Mouse (Mus musculus) forelimb bud, embryonic 11.5 days (tissue): Measurements from ENCODE around the gene Gm49425.
A peak's percentile ranks its signal among the peaks of the same experiment; 100 is the strongest.

Source experiments
- DNase-seq: peaks from one replicate; pipeline ENCODE4 v3.0.0-alpha.2; 2012; ENCODE audit warnings: low read depth, low spot score

Gm49425 gene

GRCm38 (mm10) chr15:101491431-101491830 is 25.6 kb downstream of the Gm49425 start, which contains the start of gene Krt83:
Gene Krt83, minus strand, starts transcription at chr15:101491512.
- DNase-seq: no peak

DNA sequence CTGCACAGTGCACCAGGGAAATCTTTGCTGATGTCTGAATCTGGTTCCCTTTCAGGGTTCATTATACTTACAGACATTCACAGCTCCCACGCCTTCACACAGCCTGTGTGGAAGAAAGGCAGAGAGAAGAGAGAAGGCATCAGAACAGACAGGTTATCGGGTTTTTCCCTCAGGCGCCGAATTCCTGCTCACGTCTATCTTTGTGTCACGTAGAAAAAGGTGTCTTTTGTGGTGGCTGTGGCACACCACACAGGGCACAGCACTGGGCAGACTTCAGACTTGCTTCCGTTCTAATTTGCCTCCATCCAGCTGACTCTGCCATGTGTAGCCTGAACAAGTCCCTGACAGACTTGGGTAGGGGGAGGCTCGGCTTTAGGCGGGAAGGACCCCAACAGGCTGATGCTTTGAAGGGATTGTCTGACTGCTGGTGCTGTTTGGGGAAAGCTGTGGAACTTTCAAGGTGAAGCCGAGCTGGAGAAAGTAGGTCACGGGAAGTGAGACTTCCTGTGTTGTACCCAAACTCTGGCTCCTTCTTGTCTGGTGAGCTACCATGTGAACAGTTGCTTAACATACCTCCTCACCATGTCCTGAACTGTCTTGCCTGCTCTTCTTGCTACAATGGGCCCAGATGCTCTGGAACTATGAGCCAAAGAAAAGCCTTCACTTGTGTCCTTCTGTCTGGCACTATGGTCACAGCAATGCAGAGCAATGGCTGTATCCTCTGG is 31.0 kb downstream of the Gm49425 start:
- no peak for DNase-seq

- DNase-seq: no peak
Observed at GRCm38 (mm10) chr15:101484939-101485338, 32.1 kb downstream of the Gm49425 start.

DNA sequence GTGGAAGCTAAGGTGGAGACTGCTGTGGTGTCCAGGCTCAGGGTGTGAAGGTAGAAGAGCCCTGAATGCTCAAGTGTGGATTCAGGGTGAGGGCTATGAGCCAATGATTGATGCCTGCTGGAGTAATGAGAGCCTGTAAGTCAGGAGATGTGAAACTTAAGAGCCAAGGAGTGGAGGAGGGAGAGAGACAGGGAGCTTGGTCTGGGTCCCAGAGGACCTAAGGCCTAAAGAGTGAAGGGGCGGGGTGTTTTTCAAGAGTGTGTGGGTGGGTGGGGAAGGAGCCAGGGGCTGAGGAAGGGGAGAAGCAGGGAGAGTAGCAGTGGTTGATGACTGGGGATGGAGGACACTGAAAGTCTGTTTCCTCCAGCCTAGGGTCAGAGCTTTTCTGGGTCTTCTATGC is 33.4 kb downstream of the Gm49425 start:
- no peak for DNase-seq

- DNase-seq: no peak
Observed at GRCm38 (mm10) chr15:101482056-101482455, 35.0 kb downstream of the Gm49425 start.

GRCm38 (mm10) chr15:101479666-101480060 is 37.4 kb downstream of the Gm49425 start:
- DNase-seq: no peak

GRCm38 (mm10) chr15:101479007-101479665 is 37.9 kb downstream of the Gm49425 start:
- peak; percentile 32 for DNase-seq

- DNase-seq: peak; percentile 62
Observed at GRCm38 (mm10) chr15:101472952-101473528, 44.0 kb downstream of the Gm49425 start, which contains the start of gene Krt86. Gene Krt86, plus strand, starts transcription at chr15:101473478.

DNA sequence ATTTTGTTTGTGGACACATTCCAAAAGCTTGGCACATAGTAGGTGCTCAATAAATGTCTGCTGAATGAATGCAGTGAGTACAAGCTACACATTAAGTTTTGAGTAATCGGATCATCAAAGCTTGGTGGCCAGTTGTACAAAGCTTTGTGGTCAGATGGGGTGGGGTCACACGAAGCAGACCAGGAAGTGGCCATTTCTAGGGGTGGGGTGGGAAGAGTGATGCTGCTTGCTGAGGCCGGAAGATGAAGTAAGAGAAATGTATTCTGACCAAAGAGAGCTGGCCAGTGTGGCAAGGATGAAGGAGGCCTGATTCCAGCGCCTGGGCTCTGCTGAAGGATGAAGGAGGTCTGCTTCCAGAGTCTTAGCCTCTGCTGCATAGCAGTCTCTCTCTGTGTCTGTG is 48.0 kb downstream of the Gm49425 start:
- no peak for DNase-seq
